Mouse (Mus musculus): ENCODE data around the gene Ndufb10. TPM values are rescaled to one million over a fixed set of nuclear protein-coding genes. Genes with fewer than 3 reads are reported as not detected.
A peak's percentile ranks its signal among the peaks of the same experiment; 100 is the strongest.

Gene Ndufb10
- polyA plus RNA-seq, 1 experiment from 2014 or later, result 259 TPM

DNA sequence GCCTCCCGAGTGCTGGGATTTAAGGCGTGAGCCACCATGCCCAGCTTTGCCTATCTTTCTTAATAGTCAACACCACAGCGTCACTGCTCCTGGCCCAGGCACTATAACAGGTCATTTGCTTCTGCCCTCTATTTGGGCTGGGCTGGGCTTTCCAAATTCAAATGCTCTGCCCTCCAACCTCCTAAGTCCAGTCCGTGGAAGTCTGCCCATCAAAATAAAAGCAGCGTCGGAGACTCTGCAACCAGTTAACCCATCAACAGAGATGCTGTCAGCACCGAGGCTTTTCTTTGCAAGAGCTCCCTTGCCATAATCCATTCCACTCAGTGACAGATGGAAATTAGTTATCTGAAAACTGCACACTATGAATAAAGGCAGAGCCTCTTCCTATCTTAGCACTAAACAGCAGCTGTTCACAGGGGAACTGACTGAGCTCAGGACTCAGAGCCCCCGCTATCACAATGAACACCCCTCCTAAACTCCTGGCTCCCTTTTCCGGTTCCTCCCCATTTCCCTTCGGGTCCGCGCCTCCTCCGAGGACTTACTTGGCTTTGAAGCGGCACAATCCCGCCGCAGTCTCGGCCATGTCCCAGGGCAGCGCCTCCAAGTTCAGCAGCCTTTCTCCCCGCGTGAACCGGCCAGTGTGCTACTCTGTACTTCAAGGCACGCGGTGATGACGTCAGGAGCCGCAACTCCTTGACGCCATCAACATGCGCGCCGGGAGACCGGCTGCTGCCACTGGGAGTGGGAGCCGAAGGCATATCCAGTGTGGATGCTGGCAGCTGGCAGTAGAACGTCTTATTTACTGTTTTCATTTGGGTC lies 17.1 kb downstream of the Ndufb10 start, which contains the start of gene Tbl3:
TSS of gene Tbl3 (minus strand) at position 679 of the 819 bp plus-strand sequence.
- peak; percentile 90 for ATAC-seq (ENCODE audit: insufficient number of reproducible peaks, insufficient read depth, low FRiP score, low read depth)
- Histone ChIP-seq H3K4me1 (ENCODE audit: control insufficient read depth, insufficient read depth, low read length) (no peaks in the 10 kb centered on the region), H3K4me2 (replicated peaks; ENCODE audit: low read depth, low read length) (peak within 1 kb of the TSS; percentile 78), H3K36me3 (ENCODE audit: control insufficient read depth, insufficient read depth, low read length) (peaks cover 21% of the 10 kb centered on the region), H3K9me3 (ENCODE audit: control insufficient read depth, low read depth, low read length) (no peaks in the 10 kb centered on the region), H3K9ac (replicated peaks; ENCODE audit: low read depth, low read length) (peak within 1 kb of the TSS; percentile 49), H3K27me3 (ENCODE audit: control insufficient read depth, insufficient read depth, low read length) (no peaks in the 10 kb centered on the region), H3K4me3 (ENCODE audit: low read depth, low read length) (peak within 1 kb of the TSS; percentile 61), H3K27ac (ENCODE audit: low read length) (peak within 1 kb of the TSS; percentile 68)
- WGBS, result 3% methylated on average over 32 of the region's 32 CpGs

- ATAC-seq (ENCODE audit: insufficient number of reproducible peaks, insufficient read depth, low FRiP score, low read depth), result no peak
- Histone ChIP-seq H3K4me2 (replicated peaks; ENCODE audit: low read depth, low read length) (no peak overlapping the region), H3K36me3 (ENCODE audit: control insufficient read depth, insufficient read depth, low read length) (peaks cover 35% of the 10 kb centered on the region), H3K9me3 (ENCODE audit: control insufficient read depth, low read depth, low read length) (no peaks in the 10 kb centered on the region), H3K27me3 (ENCODE audit: control insufficient read depth, insufficient read depth, low read length) (no peaks in the 10 kb centered on the region), H3K4me1 (ENCODE audit: control insufficient read depth, insufficient read depth, low read length) (no peaks in the 10 kb centered on the region), H3K9ac (replicated peaks; ENCODE audit: low read depth, low read length) (no peak overlapping the region), H3K27ac (ENCODE audit: low read length) (no peak overlapping the region), H3K4me3 (ENCODE audit: low read depth, low read length) (no peak overlapping the region)
- 92% methylated on average over 3 of the region's 3 CpGs for WGBS
These were observed 18.5 kb downstream of the Ndufb10 start for GRCm38 (mm10) chr17:24705821-24706220.

DNA sequence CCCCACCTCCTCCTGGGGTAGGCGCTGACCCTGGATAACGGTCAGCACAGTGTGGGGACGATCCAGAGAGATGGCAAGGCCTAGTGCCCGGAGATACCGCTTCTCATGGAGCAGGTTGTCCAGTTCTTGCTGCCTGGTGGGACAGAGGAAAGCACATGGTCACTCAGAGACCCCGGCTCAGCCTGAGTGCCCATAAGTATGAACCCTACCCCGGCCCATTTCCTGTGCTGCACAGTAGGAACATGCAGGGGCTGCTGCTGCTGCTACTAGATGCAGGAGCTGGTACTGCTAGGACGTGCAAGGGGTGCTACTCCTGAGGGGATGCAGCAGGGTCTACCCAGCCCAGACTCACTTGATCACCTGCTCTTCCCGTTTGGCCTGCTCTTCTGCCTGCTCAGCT lies 23.0 kb downstream of the Ndufb10 start:
- ATAC-seq (ENCODE audit: insufficient number of reproducible peaks, insufficient read depth, low FRiP score, low read depth), result no peak
- no peaks in the 10 kb centered on the region for H3K27me3 ChIP-seq (ENCODE audit: control insufficient read depth, insufficient read depth, low read length)
- H3K4me2 ChIP-seq (replicated peaks; ENCODE audit: low read depth, low read length), result no peak overlapping the region
- WGBS, result 91% methylated on average over 9 of the region's 9 CpGs
- H3K36me3 ChIP-seq (ENCODE audit: control insufficient read depth, insufficient read depth, low read length), result peaks cover 49% of the 10 kb centered on the region
- H3K27ac ChIP-seq (ENCODE audit: low read length), result no peak overlapping the region
- no peaks in the 10 kb centered on the region for H3K9me3 ChIP-seq (ENCODE audit: control insufficient read depth, low read depth, low read length)
- peaks cover 20% of the 10 kb centered on the region for H3K4me1 ChIP-seq (ENCODE audit: control insufficient read depth, insufficient read depth, low read length)
- no peak overlapping the region for H3K4me3 ChIP-seq (ENCODE audit: low read depth, low read length)
- H3K9ac ChIP-seq (replicated peaks; ENCODE audit: low read depth, low read length), result no peak overlapping the region

DNA sequence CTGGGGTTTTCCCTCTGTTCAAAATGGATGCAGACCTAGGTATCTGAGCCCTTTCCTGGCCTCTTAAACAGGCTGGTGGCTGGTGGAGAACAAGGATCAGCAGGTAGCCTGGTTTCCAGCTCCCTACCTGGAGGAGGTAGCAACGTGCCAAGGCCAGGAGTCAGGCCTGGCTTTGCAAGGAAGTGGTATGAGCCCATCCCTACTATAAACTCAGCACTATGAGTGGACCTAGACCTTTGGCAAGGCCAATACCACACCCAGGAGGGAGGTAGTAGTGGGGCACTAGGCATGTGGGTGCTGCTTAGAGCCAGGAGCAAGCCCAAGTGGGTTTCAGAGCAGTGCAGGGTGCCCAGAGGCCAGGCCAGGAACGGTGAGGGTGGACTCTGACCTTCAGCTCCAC lies 24.8 kb downstream of the Ndufb10 start:
- peaks cover 24% of the 10 kb centered on the region for H3K4me1 ChIP-seq (ENCODE audit: control insufficient read depth, insufficient read depth, low read length)
- no peaks in the 10 kb centered on the region for H3K27me3 ChIP-seq (ENCODE audit: control insufficient read depth, insufficient read depth, low read length)
- 76% methylated on average over 2 of the region's 2 CpGs for WGBS
- no peak overlapping the region for H3K27ac ChIP-seq (ENCODE audit: low read length)
- no peak overlapping the region for H3K9ac ChIP-seq (replicated peaks; ENCODE audit: low read depth, low read length)
- no peak overlapping the region for H3K4me3 ChIP-seq (ENCODE audit: low read depth, low read length)
- no peaks in the 10 kb centered on the region for H3K9me3 ChIP-seq (ENCODE audit: control insufficient read depth, low read depth, low read length)
- peaks cover 43% of the 10 kb centered on the region for H3K36me3 ChIP-seq (ENCODE audit: control insufficient read depth, insufficient read depth, low read length)
- no peak overlapping the region for H3K4me2 ChIP-seq (replicated peaks; ENCODE audit: low read depth, low read length)
- no peak for ATAC-seq (ENCODE audit: insufficient number of reproducible peaks, insufficient read depth, low FRiP score, low read depth)

DNA sequence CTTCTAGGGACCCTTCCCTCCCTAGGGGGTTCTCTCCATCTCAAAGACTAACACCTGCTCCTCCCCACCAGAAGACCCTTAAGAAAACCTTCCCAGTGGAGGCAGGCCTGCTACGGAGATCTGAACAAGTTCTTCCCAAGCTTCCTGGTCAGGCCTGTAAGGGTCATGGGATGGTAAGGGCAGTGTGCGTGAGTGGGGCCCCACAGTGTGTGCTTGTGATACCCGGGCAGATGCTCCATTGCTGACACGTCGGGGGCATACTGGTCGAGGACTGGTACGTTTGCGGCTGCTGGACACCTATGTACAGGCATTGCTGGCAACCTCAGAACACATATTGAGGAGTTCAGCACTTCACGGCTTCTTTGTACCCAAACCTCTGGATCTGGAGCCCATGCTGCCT lies 25.6 kb downstream of the Ndufb10 start:
- Histone ChIP-seq H3K4me2 (replicated peaks; ENCODE audit: low read depth, low read length) (no peak overlapping the region), H3K27me3 (ENCODE audit: control insufficient read depth, insufficient read depth, low read length) (no peaks in the 10 kb centered on the region), H3K4me1 (ENCODE audit: control insufficient read depth, insufficient read depth, low read length) (peaks cover 24% of the 10 kb centered on the region), H3K4me3 (ENCODE audit: low read depth, low read length) (no peak overlapping the region), H3K36me3 (ENCODE audit: control insufficient read depth, insufficient read depth, low read length) (peaks cover 37% of the 10 kb centered on the region), H3K9ac (replicated peaks; ENCODE audit: low read depth, low read length) (no peak overlapping the region), H3K27ac (ENCODE audit: low read length) (no peak overlapping the region), H3K9me3 (ENCODE audit: control insufficient read depth, low read depth, low read length) (no peaks in the 10 kb centered on the region)
- WGBS, result 73% methylated on average over 9 of the region's 9 CpGs
- no peak for ATAC-seq (ENCODE audit: insufficient number of reproducible peaks, insufficient read depth, low FRiP score, low read depth)

GRCm38 (mm10) chr17:24697985-24698384 lies 26.3 kb downstream of the Ndufb10 start:
- whole genome bisulfite sequencing, result 25% methylated on average over 5 of the region's 5 CpGs
- H3K36me3 ChIP-seq (ENCODE audit: control insufficient read depth, insufficient read depth, low read length), result peaks cover 39% of the 10 kb centered on the region
- peaks cover 24% of the 10 kb centered on the region for H3K4me1 ChIP-seq (ENCODE audit: control insufficient read depth, insufficient read depth, low read length)
- H3K4me2 ChIP-seq (replicated peaks; ENCODE audit: low read depth, low read length), result no peak overlapping the region
- H3K27me3 ChIP-seq (ENCODE audit: control insufficient read depth, insufficient read depth, low read length), result no peaks in the 10 kb centered on the region
- no peak overlapping the region for H3K4me3 ChIP-seq (ENCODE audit: low read depth, low read length)
- H3K9me3 ChIP-seq (ENCODE audit: control insufficient read depth, low read depth, low read length), result no peaks in the 10 kb centered on the region
- no peak overlapping the region for H3K27ac ChIP-seq (ENCODE audit: low read length)
- no peak for ATAC-seq (ENCODE audit: insufficient number of reproducible peaks, insufficient read depth, low FRiP score, low read depth)
- no peak overlapping the region for H3K9ac ChIP-seq (replicated peaks; ENCODE audit: low read depth, low read length)

DNA sequence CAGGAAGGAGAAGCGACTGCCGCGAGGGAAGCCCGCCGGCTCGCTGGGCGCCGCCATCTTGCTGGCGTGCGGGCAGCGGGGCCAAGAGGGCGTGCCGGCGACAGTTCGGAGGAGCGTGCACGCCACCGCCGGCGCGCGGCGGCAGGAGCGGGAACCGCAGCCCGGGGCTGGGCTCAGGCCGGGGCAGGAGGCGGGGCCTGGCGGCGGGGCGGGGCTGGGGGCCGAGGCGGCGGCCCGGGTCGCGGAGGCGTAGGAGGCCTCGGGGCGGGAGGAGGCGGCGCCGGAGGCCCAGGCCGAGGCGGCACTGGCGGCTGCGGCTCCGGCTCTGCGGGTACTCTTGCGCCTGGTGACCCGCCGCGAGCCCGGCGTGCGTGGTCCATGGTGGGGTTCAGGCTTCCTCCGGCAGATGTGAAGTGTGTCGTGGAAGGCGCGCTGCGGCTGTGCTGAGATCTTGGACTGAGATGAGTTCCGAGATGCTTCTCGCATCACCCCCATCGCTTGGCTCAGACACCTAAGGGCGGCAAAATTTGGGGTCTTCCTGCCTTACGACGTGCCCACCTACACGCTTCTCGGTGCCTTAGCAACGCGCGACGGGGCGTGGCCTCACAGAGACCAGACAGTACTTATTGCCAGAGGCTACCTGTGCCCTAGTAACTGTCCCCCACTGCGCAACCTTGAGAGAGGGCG lies 28.1 kb downstream of the Ndufb10 start, which contains the start of the genes Gfer and Noxo1:
TSS of gene Gfer (minus strand) at position 146 of the 687 bp plus-strand sequence.
TSS of gene Noxo1 (plus strand) at position 224 of the 687 bp plus-strand sequence.
- H3K4me1 ChIP-seq (ENCODE audit: control insufficient read depth, insufficient read depth, low read length), result peaks cover 24% of the 10 kb centered on the region
- no peaks in the 10 kb centered on the region for H3K9me3 ChIP-seq (ENCODE audit: control insufficient read depth, low read depth, low read length)
- H3K36me3 ChIP-seq (ENCODE audit: control insufficient read depth, insufficient read depth, low read length), result peaks cover 26% of the 10 kb centered on the region
- peak; percentile 92 for ATAC-seq (ENCODE audit: insufficient number of reproducible peaks, insufficient read depth, low FRiP score, low read depth)
- WGBS, result under 1% methylated on average over 71 of the region's 76 CpGs
- H3K27me3 ChIP-seq (ENCODE audit: control insufficient read depth, insufficient read depth, low read length), result no peaks in the 10 kb centered on the region
- peak within 1 kb of the TSS; percentile 84 for H3K27ac ChIP-seq (ENCODE audit: low read length)
- H3K9ac ChIP-seq (replicated peaks; ENCODE audit: low read depth, low read length), result peak within 1 kb of the TSS; percentile 71
- H3K4me3 ChIP-seq (ENCODE audit: low read depth, low read length), result peak within 1 kb of the TSS; percentile 90
- H3K4me2 ChIP-seq (replicated peaks; ENCODE audit: low read depth, low read length), result peak within 1 kb of the TSS; percentile 82

GRCm38 (mm10) chr17:24695326-24696010 lies 28.8 kb downstream of the Ndufb10 start:
- 6% methylated on average over 51 of the region's 51 CpGs for WGBS
- H3K4me3 ChIP-seq (ENCODE audit: low read depth, low read length), result peak overlapping the region; percentile 90
- H3K4me2 ChIP-seq (replicated peaks; ENCODE audit: low read depth, low read length), result peak overlapping the region; percentile 82
- peaks cover 20% of the 10 kb centered on the region for H3K36me3 ChIP-seq (ENCODE audit: control insufficient read depth, insufficient read depth, low read length)
- no peak for ATAC-seq (ENCODE audit: insufficient number of reproducible peaks, insufficient read depth, low FRiP score, low read depth)
- H3K27ac ChIP-seq (ENCODE audit: low read length), result peak overlapping the region; percentile 84
- H3K9ac ChIP-seq (replicated peaks; ENCODE audit: low read depth, low read length), result peak overlapping the region; percentile 71
- peaks cover 24% of the 10 kb centered on the region for H3K4me1 ChIP-seq (ENCODE audit: control insufficient read depth, insufficient read depth, low read length)
- H3K9me3 ChIP-seq (ENCODE audit: control insufficient read depth, low read depth, low read length), result no peaks in the 10 kb centered on the region
- H3K27me3 ChIP-seq (ENCODE audit: control insufficient read depth, insufficient read depth, low read length), result peaks cover 4% of the 10 kb centered on the region
